Mouse (Mus musculus): ENCODE data around the gene Cramp1l. TPM values are rescaled to one million over a fixed set of nuclear protein-coding genes. Genes with fewer than 3 reads are reported as not detected.

The Cramp1l gene
- polyA plus RNA-seq, 1 experiment from 2014 or later = 11.7 TPM

GRCm38 (mm10) chr17:25044879-25045278 lies 29.3 kb upstream of the Cramp1l start:
- Histone ChIP-seq H3K36me3 (ENCODE audit: control insufficient read depth, insufficient read depth, low read length) (peaks cover 8% of the 10 kb centered on the region), H3K4me3 (ENCODE audit: low read depth, low read length) (no peak overlapping the region), H3K4me1 (ENCODE audit: control insufficient read depth, insufficient read depth, low read length) (no peaks in the 10 kb centered on the region), H3K27me3 (ENCODE audit: control insufficient read depth, insufficient read depth, low read length) (no peaks in the 10 kb centered on the region), H3K9me3 (ENCODE audit: control insufficient read depth, low read depth, low read length) (no peaks in the 10 kb centered on the region), H3K4me2 (replicated peaks; ENCODE audit: low read depth, low read length) (no peak overlapping the region), H3K9ac (replicated peaks; ENCODE audit: low read depth, low read length) (no peak overlapping the region), H3K27ac (ENCODE audit: low read length) (no peak overlapping the region)
- ATAC-seq (ENCODE audit: insufficient number of reproducible peaks, insufficient read depth, low FRiP score, low read depth) = no peak
- 71% methylated on average over 7 of the region's 7 CpGs for WGBS

GRCm38 (mm10) chr17:25036183-25036582 lies 20.6 kb upstream of the Cramp1l start:
- Histone ChIP-seq H3K4me1 (ENCODE audit: control insufficient read depth, insufficient read depth, low read length) (no peaks in the 10 kb centered on the region), H3K9ac (replicated peaks; ENCODE audit: low read depth, low read length) (no peak overlapping the region), H3K4me2 (replicated peaks; ENCODE audit: low read depth, low read length) (no peak overlapping the region), H3K36me3 (ENCODE audit: control insufficient read depth, insufficient read depth, low read length) (peaks cover 19% of the 10 kb centered on the region; the same call in 1 of the 2 replicates), H3K27ac (ENCODE audit: low read length) (no peak overlapping the region), H3K4me3 (ENCODE audit: low read depth, low read length) (no peak overlapping the region), H3K9me3 (ENCODE audit: control insufficient read depth, low read depth, low read length) (no peaks in the 10 kb centered on the region), H3K27me3 (ENCODE audit: control insufficient read depth, insufficient read depth, low read length) (no peaks in the 10 kb centered on the region)
- ATAC-seq (ENCODE audit: insufficient number of reproducible peaks, insufficient read depth, low FRiP score, low read depth) = no peak
- WGBS = 59% methylated on average over 4 of the region's 4 CpGs

GRCm38 (mm10) chr17:25016292-25017132 lies 924 bp upstream of the Cramp1l start:
- H3K27me3 ChIP-seq (ENCODE audit: control insufficient read depth, insufficient read depth, low read length) = no peaks in the 10 kb centered on the region
- H3K4me3 ChIP-seq (ENCODE audit: low read depth, low read length) = peak overlapping the region; percentile 97
- H3K4me1 ChIP-seq (ENCODE audit: control insufficient read depth, insufficient read depth, low read length) = peaks cover 9% of the 10 kb centered on the region; the same call in 1 of the 2 replicates
- peak overlapping the region; percentile 65 for H3K9ac ChIP-seq (replicated peaks; ENCODE audit: low read depth, low read length)
- H3K27ac ChIP-seq (ENCODE audit: low read length) = peak overlapping the region; percentile 80
- peak overlapping the region; percentile 73 for H3K4me2 ChIP-seq (replicated peaks; ENCODE audit: low read depth, low read length)
- H3K9me3 ChIP-seq (ENCODE audit: control insufficient read depth, low read depth, low read length) = no peaks in the 10 kb centered on the region
- under 1% methylated on average over 55 of the region's 55 CpGs for WGBS
- H3K36me3 ChIP-seq (ENCODE audit: control insufficient read depth, insufficient read depth, low read length) = peaks cover 11% of the 10 kb centered on the region; the same call in 1 of the 2 replicates
- peak; percentile 80 for ATAC-seq (ENCODE audit: insufficient number of reproducible peaks, insufficient read depth, low FRiP score, low read depth)

- peak overlapping the region; percentile 97 for H3K4me3 ChIP-seq (ENCODE audit: low read depth, low read length)
- peak overlapping the region; percentile 81 for H3K27ac ChIP-seq (ENCODE audit: low read length)
- peaks cover 24% of the 10 kb centered on the region; the same call in 1 of the 2 replicates for H3K36me3 ChIP-seq (ENCODE audit: control insufficient read depth, insufficient read depth, low read length)
- 2% methylated on average over 37 of the region's 39 CpGs for WGBS
- H3K4me2 ChIP-seq (replicated peaks; ENCODE audit: low read depth, low read length) = peak overlapping the region; percentile 71
- peaks cover 9% of the 10 kb centered on the region; the same call in 1 of the 2 replicates for H3K4me1 ChIP-seq (ENCODE audit: control insufficient read depth, insufficient read depth, low read length)
- no peak; the same call in 1 of the 2 replicates for ATAC-seq (ENCODE audit: insufficient number of reproducible peaks, insufficient read depth, low FRiP score, low read depth)
- no peaks in the 10 kb centered on the region for H3K27me3 ChIP-seq (ENCODE audit: control insufficient read depth, insufficient read depth, low read length)
- peak overlapping the region; percentile 96 for H3K9ac ChIP-seq (replicated peaks; ENCODE audit: low read depth, low read length)
- H3K9me3 ChIP-seq (ENCODE audit: control insufficient read depth, low read depth, low read length) = no peaks in the 10 kb centered on the region
These were observed 582 bp downstream of the Cramp1l start for GRCm38 (mm10) chr17:25014841-25015570.

- no peak for ATAC-seq (ENCODE audit: insufficient number of reproducible peaks, insufficient read depth, low FRiP score, low read depth)
- Histone ChIP-seq H3K9ac (replicated peaks; ENCODE audit: low read depth, low read length) (peak overlapping the region; percentile 96), H3K9me3 (ENCODE audit: control insufficient read depth, low read depth, low read length) (no peaks in the 10 kb centered on the region), H3K4me1 (ENCODE audit: control insufficient read depth, insufficient read depth, low read length) (peaks cover 9% of the 10 kb centered on the region; the same call in 1 of the 2 replicates), H3K27ac (ENCODE audit: low read length) (peak overlapping the region; percentile 80), H3K27me3 (ENCODE audit: control insufficient read depth, insufficient read depth, low read length) (no peaks in the 10 kb centered on the region), H3K4me3 (ENCODE audit: low read depth, low read length) (peak overlapping the region; percentile 97), H3K4me2 (replicated peaks; ENCODE audit: low read depth, low read length) (peak overlapping the region; percentile 71), H3K36me3 (ENCODE audit: control insufficient read depth, insufficient read depth, low read length) (peaks cover 30% of the 10 kb centered on the region; the same call in 1 of the 2 replicates)
- WGBS = under 1% methylated on average over 71 of the region's 81 CpGs
These were observed 1.7 kb downstream of the Cramp1l start for GRCm38 (mm10) chr17:25013606-25014501.

- Histone ChIP-seq H3K27me3 (ENCODE audit: control insufficient read depth, insufficient read depth, low read length) (no peaks in the 10 kb centered on the region), H3K4me3 (ENCODE audit: low read depth, low read length) (no peak overlapping the region), H3K27ac (ENCODE audit: low read length) (no peak overlapping the region), H3K4me1 (ENCODE audit: control insufficient read depth, insufficient read depth, low read length) (no peaks in the 10 kb centered on the region), H3K36me3 (ENCODE audit: control insufficient read depth, insufficient read depth, low read length) (peaks cover 46% of the 10 kb centered on the region; the same call in 1 of the 2 replicates), H3K9me3 (ENCODE audit: control insufficient read depth, low read depth, low read length) (no peaks in the 10 kb centered on the region), H3K4me2 (replicated peaks; ENCODE audit: low read depth, low read length) (no peak overlapping the region), H3K9ac (replicated peaks; ENCODE audit: low read depth, low read length) (no peak overlapping the region)
- no peak for ATAC-seq (ENCODE audit: insufficient number of reproducible peaks, insufficient read depth, low FRiP score, low read depth)
These were observed 8.1 kb downstream of the Cramp1l start for GRCm38 (mm10) chr17:25007480-25007879.

- Histone ChIP-seq H3K4me2 (replicated peaks; ENCODE audit: low read depth, low read length) (no peak overlapping the region), H3K4me3 (ENCODE audit: low read depth, low read length) (no peak overlapping the region), H3K27ac (ENCODE audit: low read length) (no peak overlapping the region), H3K27me3 (ENCODE audit: control insufficient read depth, insufficient read depth, low read length) (no peaks in the 10 kb centered on the region), H3K36me3 (ENCODE audit: control insufficient read depth, insufficient read depth, low read length) (peaks cover 32% of the 10 kb centered on the region; the same call in 1 of the 2 replicates), H3K9ac (replicated peaks; ENCODE audit: low read depth, low read length) (no peak overlapping the region), H3K9me3 (ENCODE audit: control insufficient read depth, low read depth, low read length) (no peaks in the 10 kb centered on the region), H3K4me1 (ENCODE audit: control insufficient read depth, insufficient read depth, low read length) (no peaks in the 10 kb centered on the region)
- whole genome bisulfite sequencing = 92% methylated on average over 3 of the region's 3 CpGs
- no peak for ATAC-seq (ENCODE audit: insufficient number of reproducible peaks, insufficient read depth, low FRiP score, low read depth)
These were observed 10.5 kb downstream of the Cramp1l start for GRCm38 (mm10) chr17:25005102-25005501.

GRCm38 (mm10) chr17:24994721-24995120 lies 20.9 kb downstream of the Cramp1l start:
- peaks cover 87% of the 10 kb centered on the region for H3K36me3 ChIP-seq (ENCODE audit: control insufficient read depth, insufficient read depth, low read length)
- no peak overlapping the region for H3K27ac ChIP-seq (ENCODE audit: low read length)
- no peak overlapping the region for H3K9ac ChIP-seq (replicated peaks; ENCODE audit: low read depth, low read length)
- H3K4me3 ChIP-seq (ENCODE audit: low read depth, low read length) = no peak overlapping the region
- H3K9me3 ChIP-seq (ENCODE audit: control insufficient read depth, low read depth, low read length) = no peaks in the 10 kb centered on the region
- ATAC-seq (ENCODE audit: insufficient number of reproducible peaks, insufficient read depth, low FRiP score, low read depth) = no peak
- H3K27me3 ChIP-seq (ENCODE audit: control insufficient read depth, insufficient read depth, low read length) = no peaks in the 10 kb centered on the region
- no peak overlapping the region for H3K4me2 ChIP-seq (replicated peaks; ENCODE audit: low read depth, low read length)
- 89% methylated on average over 6 of the region's 6 CpGs for WGBS
- H3K4me1 ChIP-seq (ENCODE audit: control insufficient read depth, insufficient read depth, low read length) = no peaks in the 10 kb centered on the region

Data from stomach, embryonic 14.5 days (tissue).